Mouse (Mus musculus) olfactory bulb, adult 2 months (tissue): ENCODE measurements at regions not wholly inside any gene's neighbourhood (a gene's known extent, or its start where the extent isn't known, plus 50 kb on each side); places are given as distances from the start of the nearest gene placed in this dataset.
A peak's percentile ranks its signal among the peaks of the same experiment; 100 is the strongest.
"Not testable (repeated sequence)": the region's sequence is repeated elsewhere in the genome, so short reads cannot be mapped to it uniquely, and the experiment has no call there.

Experiments
- H3K27ac ChIP-seq: fragments of 200-500 bp; 2 replicates; pipeline ENCODE4 v1.5.1; 2012; ENCODE audit warnings: low read depth, low read length; ENCODE audit not compliant: insufficient read depth
- H3K4me1 ChIP-seq: fragments of 200-500 bp; 2 replicates; pipeline ENCODE4 v1.6.1; 2012; ENCODE audit warnings: low read length; ENCODE audit not compliant: control insufficient read depth, insufficient read depth
- H3K4me3 ChIP-seq: fragments of 200-500 bp; 2 replicates; pipeline ENCODE4 v1.5.1; 2012; ENCODE audit warnings: mild to moderate bottlenecking, low read depth, low read length, moderate library complexity; ENCODE audit not compliant: insufficient read depth
- CTCF ChIP-seq: fragments of 200-500 bp; IDR thresholded peaks from 2 replicates; pipeline ENCODE4 v1.5.1; 2012; ENCODE audit warnings: low read depth, mild to moderate bottlenecking, low read length, moderate library complexity; ENCODE audit not compliant: insufficient read depth
- POLR2A ChIP-seq: fragments of 200-500 bp; IDR thresholded peaks from 2 replicates; pipeline ENCODE4 v1.6.1; 2012; ENCODE audit warnings: mild to moderate bottlenecking, low read depth, low read length, moderate library complexity; ENCODE audit not compliant: insufficient read depth
- WGBS: fragments of 180-500 bp; shearing (Covaris S2); methylation state at CpG from one replicate; pipeline ENCODE4 v1.1.7; 2018; 5-methylcytosine and 5-hydroxymethylcytosine counted together

DNA sequence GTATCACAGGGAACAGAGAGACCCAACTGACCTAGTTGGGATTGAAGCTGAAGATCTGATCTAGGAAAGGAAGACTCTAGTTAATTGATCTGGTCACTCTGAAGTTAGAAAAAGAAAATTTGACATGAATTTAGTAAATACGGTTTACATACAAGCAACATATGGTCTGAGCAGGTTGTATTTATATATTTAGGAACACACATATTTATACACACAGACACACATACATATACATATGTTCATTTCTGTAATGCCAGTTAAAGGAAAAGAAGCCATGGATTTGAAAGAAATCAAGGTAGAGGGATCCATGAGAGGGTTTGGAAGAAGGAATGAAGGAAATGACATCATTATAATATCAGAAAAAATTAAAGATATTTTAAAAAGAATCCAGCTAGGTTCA lies 187.7 kb upstream of the Dlgap1 start:
- H3K27ac ChIP-seq = no peak overlapping the region
- no peak for TF ChIP-seq CTCF
- TF ChIP-seq POLR2A = no peak
- WGBS = 90% methylated on average over 1 of the region's 1 CpGs
- H3K4me1 ChIP-seq = no peaks in the 10 kb centered on the region
- H3K4me3 ChIP-seq = no peak overlapping the region

DNA sequence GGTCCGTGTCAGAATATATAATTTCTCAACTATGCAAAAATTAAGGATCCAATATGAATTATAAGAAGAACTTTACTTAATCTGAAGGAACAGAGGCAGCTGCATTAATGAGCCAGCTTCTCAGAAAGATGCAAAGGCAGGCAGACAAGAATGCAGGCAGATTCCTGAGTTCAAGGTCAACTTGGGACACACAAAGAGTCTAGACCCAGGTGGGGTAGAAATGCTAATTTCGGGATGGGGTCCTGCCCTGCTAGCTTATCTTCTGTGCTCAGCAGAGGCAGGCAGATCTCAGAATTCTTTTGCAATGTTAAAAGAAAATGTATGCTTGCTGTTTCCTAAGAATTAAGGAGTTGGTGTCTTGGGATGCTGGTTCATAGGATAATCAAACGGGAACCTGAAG lies 181.9 kb upstream of the Dlgap1 start:
- WGBS = 81% methylated on average over 3 of the region's 3 CpGs
- TF ChIP-seq POLR2A = no peak
- no peak for TF ChIP-seq CTCF
- H3K4me3 ChIP-seq = no peak overlapping the region
- H3K4me1 ChIP-seq = no peaks in the 10 kb centered on the region
- H3K27ac ChIP-seq = no peak overlapping the region

DNA sequence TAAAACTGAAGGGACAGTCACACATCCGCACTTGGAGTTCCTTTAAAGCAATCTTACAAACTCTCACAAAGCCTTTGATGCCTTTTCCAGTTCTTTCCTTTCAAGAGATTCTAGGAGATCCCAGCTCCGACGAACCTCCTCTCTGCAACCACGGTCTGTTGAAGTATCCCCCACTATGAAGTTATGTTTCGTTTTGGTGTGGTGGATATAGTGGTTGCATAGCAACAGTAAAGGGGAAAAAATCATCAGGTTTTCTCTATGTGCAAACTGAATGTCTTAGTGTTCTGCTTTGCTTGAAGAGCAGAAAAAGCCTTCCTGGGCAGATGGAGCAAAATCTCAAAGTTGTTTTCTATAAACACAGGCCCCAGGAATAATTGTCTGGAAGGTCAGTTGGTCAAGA lies 147.4 kb upstream of the Dlgap1 start:
- TF ChIP-seq POLR2A = no peak
- TF ChIP-seq CTCF = no peak
- H3K4me3 ChIP-seq = no peak overlapping the region
- 16% methylated on average over 5 of the region's 5 CpGs for WGBS
- H3K27ac ChIP-seq = peak overlapping the region; percentile 37; the same call in 1 of the 2 replicates
- no peaks in the 10 kb centered on the region for H3K4me1 ChIP-seq

DNA sequence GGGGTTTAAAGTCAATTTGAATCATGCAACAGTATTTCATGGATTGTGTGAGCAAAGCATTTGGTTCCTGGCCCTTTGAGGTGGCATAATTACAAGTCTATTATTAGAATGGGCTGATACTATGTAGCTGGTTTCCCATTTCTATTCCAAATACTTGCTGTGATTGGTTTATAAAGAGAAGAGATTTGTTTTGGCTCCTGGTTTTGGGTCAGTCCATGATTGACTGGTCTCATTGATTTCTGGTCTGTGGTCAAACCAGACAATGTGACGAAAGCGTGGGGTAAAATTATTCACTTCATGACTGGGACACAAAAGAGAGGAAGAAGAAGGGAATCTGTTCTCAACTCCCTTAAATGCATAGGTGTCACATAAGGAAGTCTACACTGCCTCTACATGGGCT lies 147.0 kb upstream of the Dlgap1 start:
- 75% methylated on average over 2 of the region's 2 CpGs for WGBS
- TF ChIP-seq CTCF (no peak), POLR2A (no peak)
- Histone ChIP-seq H3K4me1 (no peaks in the 10 kb centered on the region), H3K27ac (peak overlapping the region; percentile 37; the same call in 1 of the 2 replicates), H3K4me3 (no peak overlapping the region)

DNA sequence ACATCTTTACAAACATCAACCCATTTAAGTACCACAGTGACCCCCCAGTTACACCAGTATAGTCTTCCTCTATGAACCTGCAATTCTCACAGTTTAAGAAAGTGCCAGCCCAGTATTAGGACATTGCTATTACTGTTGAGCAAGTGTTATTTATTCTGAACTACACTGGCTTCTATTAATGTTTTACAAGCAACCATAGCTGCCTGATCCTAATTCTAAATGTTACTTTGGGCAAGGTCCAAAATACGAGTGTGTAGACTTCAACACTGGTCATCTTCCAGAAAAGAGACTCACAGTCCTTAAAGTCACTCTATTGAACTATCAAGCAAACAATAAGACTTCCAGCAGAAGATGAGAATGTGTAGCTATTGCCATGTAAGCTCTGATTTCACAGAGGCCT lies 146.0 kb upstream of the Dlgap1 start:
- Histone ChIP-seq H3K4me3 (no peak overlapping the region), H3K4me1 (no peaks in the 10 kb centered on the region), H3K27ac (no peak overlapping the region)
- TF ChIP-seq POLR2A (no peak), CTCF (no peak)
- WGBS = 76% methylated on average over 1 of the region's 1 CpGs

DNA sequence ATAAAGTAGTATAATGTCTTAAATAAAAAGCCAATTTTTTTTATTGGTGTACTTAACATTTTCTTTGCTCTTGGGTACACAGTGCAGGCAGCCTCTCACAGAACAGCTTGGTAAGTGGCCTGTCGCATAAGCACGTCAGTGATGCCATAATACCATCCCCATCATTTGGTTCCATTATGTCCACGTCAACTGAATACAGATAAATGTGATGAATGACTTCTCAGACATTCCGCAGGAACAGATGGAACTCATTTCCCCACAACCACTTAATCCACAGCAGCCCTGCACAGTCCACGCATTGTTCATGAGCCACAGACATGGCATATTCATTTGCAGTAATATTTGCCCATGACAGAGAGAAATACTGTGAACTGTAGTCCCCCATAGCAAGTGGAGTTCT lies 127.6 kb upstream of the Dlgap1 start:
- no peak for TF ChIP-seq CTCF
- no peak for TF ChIP-seq POLR2A
- WGBS = 77% methylated on average over 5 of the region's 5 CpGs
- Histone ChIP-seq H3K27ac (no peak overlapping the region), H3K4me1 (no peaks in the 10 kb centered on the region), H3K4me3 (no peak overlapping the region)

DNA sequence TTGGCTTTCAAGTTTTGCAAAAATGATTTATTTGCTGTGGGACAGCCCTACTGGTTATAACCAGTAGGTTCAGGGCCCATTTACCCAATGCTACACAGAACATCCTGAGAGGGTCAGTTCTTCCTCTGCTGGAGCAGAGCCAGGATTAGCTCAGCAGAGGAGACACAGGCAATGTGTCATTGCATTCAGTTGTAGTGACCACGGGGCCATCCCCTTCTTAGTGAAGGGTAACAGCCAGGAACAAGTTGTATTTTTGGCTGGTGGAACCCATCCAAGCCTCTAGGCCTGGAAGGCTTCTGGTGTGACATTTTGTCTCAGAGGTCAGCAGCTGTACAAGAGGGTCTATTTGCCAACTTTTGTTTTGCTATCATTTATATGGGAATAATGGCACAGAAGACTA lies 120.6 kb upstream of the Dlgap1 start:
- Histone ChIP-seq H3K4me3 (no peak overlapping the region), H3K27ac (no peak overlapping the region), H3K4me1 (no peaks in the 10 kb centered on the region)
- TF ChIP-seq POLR2A (no peak), CTCF (no peak)
- WGBS = 42% methylated on average over 1 of the region's 1 CpGs

DNA sequence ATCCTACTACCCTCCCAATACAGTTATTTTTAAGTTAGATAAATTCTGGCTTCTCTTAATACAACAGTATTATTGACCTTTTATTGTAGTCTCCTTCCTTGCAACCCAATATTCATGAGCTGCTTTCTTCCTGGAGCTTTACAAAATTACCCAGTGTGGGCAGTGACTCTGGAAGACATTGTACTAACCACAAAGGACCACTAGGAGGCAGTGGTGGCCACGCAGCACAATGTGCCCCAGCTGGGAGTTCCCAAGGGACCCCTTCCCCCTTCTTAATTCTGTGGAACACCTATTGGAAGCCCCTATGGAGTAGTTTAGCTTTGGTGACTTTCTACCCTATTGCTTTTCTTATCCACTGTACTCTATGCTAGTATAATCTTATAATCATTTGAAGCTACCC lies 118.8 kb upstream of the Dlgap1 start:
- no peaks in the 10 kb centered on the region for H3K4me1 ChIP-seq
- no peak overlapping the region for H3K27ac ChIP-seq
- 25% methylated on average over 1 of the region's 1 CpGs for WGBS
- TF ChIP-seq CTCF = 0 out of 2 replicates have a peak, but pooled peaks have one; percentile 26
- no peak for TF ChIP-seq POLR2A
- no peak overlapping the region for H3K4me3 ChIP-seq

DNA sequence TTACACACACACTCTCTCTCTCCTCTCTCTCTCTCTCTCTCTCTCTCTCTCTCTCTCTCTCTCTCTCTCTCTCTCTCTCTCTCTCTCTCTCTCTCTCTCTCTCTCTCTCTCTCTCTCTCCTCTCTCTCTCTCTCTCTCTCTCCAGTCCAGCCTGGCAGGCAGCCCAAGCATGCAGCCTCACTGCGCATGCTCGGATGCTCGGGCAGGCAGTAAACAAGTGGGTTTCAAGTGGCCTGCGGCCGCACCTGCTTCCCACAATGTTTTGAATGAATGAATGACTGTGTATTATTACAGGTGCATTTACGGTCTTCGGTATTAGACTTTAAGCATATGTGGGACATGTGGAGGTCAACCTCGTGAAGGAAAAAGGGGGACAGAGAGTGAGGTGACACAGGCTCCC lies 88.9 kb upstream of the Dlgap1 start:
- WGBS = 61% methylated on average over 8 of the region's 8 CpGs
- not testable (repeated sequence) for H3K4me3 ChIP-seq, H3K27ac ChIP-seq, H3K4me1 ChIP-seq

DNA sequence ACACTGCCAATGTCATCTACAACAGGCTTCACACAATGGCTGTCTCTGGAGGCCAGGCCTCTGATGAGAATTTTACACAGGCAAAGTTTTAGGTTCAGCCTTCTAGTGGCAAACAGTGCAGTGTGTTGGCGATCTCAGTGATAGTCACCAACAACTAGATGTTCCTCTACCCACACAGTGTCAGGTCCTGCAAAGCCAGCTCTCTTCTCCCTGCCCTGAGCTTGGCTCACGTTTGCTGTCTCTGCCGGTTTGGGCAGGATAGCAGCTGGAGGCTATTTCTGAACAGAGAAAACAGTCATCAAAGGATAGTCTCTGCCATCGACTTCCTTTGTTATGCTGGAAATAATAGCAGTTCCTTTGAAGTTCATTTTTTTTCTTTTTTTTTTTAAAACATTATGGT lies 74.9 kb upstream of the Dlgap1 start:
- WGBS = 26% methylated on average over 4 of the region's 4 CpGs
- Histone ChIP-seq H3K4me1 (peaks cover 3% of the 10 kb centered on the region; the same call in 1 of the 2 replicates), H3K27ac (no peak overlapping the region), H3K4me3 (no peak overlapping the region)
- TF ChIP-seq CTCF (no peak), POLR2A (no peak)
